Mouse (Mus musculus) monocyte, adult 2 months (primary cell): ENCODE data around the gene Trim44.

ENCODE experiments used
- DNase-seq, 2 experiments: peaks; one replicate each; pipeline ENCODE4 v3.0.0; 2022; ENCODE audit warnings: low spot score in 2 of 2, low read depth in 1 of 2

Trim44 gene

DNA sequence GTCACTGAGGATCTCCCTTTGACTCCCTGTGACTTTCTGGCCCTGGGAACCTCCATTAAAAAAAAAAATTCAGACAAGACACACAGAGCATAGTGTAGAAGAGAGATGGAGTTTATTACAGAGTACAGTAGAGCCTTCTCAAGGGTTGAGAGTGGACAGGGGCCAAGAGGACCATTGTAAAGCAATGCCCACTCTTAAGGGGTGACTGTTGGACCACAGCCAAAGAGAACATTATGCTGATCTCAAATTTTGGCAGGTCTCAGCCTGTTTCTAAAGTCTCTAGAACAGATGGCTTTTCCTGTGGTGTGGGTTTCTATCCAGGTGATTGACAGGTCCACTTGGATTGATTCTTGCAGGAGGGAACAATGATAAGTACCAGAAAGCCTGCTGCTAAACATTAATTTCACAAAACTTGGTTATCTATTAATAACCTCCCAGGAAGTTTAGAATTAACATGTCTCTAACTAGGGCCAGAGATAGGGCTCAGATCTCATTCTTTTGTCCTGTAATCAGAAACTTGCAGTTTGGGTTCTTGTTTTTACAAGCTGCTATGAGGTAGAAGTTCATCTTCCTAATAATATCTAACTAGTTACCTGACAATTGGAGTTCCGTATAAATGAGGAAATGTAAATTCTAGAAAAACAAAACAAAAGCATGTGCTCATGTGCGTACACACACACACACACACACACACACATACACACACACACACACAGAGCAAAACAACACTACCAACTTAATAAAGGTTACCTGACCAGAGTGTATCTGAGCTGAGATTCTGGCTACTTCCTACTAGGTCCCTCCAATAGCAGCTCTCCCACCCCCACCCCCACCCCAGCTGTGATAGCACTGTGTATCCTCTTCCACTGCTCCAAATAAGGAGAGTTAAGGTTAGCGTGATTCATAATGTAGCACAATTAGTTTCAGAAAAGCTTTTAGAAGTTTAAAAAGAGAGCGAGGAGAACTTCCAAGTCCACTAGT is 1.0 kb downstream of the Trim44 start:
- no peak for DNase-seq

DNA sequence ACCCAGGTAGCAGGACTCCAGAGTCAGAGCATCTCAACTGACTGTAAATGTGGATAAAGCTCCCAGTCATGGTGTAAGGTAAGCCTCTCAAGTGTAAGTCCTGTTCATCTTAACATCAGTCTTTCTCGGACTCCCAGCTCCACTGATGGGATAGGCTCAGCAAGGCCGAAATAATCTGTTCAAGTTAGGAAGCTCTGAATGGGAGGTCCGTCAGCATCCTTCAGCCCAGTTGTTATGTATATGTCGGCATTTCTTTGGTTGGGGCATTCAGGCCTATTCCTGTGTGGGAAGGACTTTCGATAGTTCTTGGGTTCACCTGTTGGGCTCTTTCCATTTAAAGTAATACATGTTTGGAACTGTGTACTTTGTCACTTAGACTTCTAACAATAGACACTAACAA is 3.6 kb downstream of the Trim44 start:
- no peak for DNase-seq

DNA sequence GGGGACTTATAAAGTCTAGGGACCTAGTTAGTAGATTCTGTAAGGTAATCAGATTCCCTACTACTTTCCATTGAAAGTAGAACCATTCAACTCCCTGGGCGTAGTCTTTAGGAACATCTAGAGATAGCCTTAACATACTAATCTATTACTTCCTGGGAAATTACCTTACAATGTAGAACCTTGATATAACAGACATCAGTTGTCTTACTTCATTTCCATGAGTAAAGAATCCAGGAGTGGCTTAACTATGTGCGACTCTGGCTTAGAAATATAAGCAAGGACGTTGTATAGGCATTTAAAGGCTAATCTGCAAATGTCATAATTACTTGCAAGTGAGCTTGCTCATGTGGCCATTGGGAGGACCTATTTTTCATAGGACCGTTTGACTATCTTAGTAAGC is 4.3 kb downstream of the Trim44 start:
- no peak for DNase-seq

DNA sequence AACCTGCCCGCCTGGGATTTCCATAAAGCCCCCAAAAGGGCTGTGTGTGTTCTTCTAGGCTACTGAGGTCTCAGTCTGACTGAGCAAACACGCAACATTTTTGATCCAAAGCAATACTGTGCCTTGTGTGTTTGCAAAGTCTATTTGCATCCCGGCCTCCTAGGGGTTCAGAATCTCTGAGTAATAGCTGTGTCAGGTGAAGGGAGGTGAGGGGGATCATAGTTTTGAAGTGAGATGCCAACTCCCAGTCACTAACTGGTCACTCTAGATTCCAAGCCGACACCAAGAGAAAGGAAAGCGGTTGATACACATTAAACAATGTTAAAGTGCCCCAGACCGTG is 6.3 kb downstream of the Trim44 start:
- DNase-seq = no peak

DNA sequence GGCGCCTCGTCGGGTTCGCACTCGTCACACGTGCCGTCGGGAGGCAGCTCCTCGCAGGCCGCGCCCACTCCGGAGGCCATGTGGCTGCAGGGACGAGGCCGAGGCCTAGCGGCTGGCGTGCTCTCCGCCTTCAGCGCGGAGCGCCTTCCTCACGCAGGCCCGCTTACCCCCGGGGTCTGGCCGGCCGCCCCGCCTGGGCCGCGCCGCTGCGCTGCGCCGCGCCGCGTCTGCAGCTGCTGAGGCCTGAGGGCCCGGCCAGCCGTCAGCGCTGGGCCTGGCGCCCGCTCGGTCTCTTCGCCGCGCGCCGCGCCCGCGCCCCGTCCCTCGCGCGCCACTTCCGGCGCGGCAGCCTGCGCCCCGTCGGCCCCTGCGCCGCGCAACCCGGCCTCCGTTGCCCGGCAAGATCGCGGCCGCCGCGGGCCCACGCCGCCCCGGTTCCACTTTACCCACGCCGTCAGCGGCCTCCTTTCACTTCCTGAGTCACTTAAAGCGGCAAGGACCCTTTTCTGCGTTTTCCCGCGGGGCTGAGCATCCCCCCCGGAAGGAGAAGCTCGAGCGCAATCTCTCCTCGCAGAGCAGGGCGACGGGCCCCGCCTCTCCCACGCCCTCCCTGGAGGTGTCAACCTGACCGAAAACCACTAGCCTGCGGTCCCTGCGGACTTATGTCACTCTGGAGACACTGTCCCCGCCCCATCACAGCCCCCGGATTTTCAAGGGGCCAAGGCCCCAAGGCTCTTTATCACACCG is 6.8 kb downstream of the Trim44 start:
- peak; percentile 14 to 55 for DNase-seq

DNA sequence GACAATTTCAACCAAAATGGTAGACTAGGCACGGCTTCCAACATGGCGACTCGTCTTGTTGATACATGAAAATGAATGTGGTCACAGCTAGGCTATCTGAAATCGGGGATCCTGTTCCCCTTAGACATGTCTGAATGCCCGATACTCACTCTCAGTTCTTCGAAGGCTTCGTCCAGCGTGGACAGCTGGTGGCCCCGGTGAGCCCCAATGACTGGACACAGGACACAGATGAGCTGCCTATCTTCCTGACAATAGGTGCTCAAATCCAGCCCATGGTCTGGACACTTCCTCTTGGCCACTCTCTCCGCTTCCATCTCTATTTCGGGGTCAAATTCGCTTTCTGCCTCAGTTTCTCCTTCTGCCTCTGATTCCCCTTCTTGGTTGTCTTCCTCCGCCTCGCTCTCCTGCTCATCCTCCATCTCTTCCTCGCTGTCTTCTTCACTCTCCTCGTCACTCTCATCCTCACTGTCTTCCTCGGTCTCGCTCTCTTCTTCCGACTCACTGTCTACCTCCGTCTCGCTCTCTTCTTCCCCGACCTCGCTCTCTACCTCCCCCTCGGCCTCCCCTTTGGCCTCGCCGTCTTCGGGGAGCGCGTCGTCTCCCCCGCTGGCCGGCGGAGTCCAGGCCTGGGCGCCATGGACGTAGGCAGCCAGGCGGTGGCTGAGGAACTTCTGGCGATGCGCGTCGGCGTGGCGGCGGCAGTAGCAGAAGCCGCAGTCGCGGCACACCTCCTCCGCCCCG is 7.6 kb downstream of the Trim44 start:
- DNase-seq = no peak

DNA sequence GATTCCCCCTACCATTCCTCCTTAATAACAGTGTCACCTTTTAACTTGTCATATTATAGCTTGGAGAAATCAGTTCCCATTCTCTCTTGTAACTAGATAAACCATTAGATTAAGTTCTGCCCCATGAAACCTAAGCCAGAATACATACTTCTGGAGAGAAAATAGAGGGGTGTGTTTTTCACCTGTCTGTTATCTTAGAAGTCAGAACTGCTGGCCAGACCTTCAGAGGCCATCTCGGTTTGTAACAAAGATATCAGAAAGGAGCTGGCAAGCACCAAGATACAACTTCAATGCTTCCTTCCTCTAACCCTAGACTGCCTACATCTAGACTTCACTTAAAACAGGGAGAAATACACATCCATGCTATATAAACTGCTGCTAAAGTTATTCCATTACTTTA is 11.1 kb downstream of the Trim44 start:
- DNase-seq = no peak

DNA sequence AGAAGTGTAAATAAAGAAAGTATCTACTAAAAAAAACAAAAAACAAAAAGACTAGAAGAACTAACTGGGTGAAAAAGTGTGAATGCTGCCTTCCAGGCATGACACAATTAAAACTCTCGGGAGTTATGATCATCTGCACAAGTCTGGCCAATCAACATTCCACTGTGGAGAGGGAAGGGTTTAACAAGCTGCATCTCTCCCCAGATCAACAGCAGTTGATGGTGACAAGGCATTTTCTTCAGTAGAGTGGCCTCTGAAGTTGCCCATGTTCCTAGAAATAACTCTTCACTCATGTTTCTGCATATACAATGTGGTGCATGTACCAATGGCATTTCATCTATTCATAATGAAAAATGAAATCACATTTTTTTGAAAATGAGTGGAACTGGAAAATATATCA is 14.2 kb downstream of the Trim44 start:
- no peak for DNase-seq

DNA sequence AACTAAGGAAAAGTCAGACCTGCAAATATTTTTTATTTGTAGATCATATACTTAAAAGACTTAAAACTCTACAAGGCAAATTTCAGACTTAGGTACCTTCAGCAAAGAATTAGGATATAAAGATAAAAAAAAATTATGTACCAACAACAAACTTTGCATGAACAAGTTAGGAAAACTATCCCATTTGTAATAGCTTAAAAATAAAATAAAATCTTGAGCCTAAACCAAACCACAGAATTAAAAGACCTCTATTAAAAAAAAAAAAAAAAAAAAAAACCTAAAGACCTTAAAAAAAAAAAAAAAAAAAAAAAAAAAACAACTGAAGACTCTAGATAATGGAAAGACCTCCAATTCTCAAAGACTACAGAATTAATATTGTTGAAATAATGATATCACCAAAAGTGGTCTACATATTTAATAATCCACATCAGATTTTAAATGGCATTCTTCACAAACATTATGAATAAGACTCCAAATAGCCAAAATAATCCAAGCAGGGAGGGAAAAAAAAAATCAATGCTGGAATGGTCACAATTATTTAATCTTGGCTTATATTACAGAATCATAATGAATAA is 22.2 kb downstream of the Trim44 start:
- no peak for DNase-seq

DNA sequence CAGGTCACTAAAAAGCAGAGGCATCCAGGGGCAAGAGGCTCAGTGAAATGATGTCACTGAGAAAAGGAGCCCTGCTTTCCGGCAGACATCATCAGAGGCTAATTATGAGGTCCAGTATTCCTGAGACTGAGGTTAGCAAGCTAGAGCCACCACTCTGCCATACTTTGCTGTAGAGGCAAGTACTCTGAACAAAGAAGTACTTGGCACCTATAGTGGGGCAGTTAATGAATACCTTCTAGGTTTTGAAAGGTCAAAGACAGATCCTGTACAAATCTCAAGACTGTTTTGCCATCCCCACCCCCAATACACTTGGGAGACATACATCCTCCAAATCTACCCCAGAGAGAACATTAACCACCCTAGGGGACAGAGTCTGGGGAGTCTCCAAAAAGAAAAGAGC is 23.1 kb downstream of the Trim44 start:
- DNase-seq = no peak

DNA sequence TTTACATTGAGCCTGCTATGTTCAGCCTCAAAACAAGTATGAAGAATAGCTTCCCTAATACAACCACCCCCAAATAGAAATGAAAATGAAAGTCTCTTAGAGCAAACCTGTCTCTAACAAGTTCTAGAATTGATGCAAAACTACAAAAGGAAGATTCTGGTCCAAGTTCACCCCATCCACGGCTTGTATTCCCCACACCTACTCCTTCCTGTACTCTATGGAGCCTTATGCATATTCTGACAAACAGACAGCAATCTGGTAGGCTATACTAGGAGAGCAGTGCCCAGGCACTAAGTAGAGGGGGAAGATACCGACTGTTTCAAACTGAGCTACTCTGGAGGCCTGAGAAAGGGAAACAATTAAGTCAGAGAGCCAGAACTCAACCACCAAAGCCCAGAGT is 23.6 kb downstream of the Trim44 start:
- no peak for DNase-seq

DNA sequence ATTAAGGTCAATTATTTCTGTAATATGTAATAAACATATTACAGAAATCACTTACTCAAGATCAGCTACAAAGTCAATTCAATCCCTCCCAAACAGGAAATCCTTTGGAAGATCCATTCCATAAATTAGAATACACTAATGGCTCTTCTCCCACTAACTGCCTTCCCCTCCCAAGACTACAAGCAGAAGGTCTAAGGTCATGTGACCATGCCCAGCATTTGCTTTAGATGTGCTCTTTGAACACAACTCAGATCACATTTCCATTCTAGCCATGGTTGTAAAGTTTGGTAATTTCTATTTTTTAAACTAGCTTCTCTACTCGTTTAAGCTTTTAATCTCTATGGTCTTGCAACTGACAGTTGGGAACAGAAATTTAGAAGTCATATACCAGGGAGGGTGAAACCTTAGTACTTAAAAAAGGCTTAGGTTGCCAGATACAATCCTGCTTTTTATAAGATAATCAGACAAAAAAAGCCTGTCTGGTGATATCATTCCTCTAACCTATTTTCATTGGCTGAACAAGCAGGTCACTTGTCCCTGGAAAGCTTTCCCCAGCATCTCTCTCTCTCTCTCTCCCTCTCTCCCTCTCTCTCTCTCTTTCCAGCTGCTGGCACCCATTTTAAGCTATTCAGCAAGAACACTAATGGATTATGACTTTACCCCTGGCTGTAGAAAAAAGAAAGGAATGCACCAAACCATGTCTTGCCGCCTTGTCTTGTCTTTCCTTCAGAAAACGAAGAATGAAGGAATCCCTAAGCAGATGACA is 24.4 kb downstream of the Trim44 start:
- no peak for DNase-seq

DNA sequence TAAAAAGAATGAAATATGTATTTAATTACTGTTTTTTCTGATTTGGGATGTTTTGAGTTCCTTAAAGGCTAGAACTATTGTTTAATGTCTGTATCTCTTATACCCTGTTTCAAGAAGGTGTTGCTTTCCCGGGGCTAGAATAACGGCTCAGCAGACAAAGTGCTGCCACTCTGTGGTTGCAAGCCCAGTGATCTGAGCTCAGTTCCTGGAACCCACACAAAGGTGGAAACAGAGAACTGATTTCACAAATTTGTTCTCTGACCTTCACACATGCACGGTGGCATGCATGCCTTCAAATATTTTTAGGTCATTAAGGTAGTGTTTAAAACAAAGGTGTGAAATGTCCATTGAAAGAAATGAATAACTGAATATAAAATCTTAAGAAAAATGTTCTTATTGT is 25.1 kb downstream of the Trim44 start:
- DNase-seq = no peak

DNA sequence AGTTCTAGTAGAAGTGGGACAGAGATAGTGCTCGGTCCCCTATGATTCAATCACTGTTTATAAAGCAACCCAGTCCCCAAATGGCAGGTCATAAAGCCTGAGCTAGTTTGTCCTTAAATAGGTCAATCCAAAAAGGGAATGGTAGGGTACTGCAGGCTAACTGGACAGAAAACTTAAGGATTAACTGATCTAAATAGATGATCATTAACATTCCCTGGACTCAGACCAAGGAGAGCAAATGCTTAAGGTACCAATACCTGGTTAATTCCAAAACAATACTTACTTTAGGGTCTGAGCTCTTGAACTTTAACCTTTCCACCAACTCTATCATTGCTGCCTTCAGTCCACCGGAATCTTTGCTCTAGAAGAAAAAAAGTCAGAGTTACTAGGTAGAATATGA is 27.0 kb downstream of the Trim44 start:
- DNase-seq = no peak

DNA sequence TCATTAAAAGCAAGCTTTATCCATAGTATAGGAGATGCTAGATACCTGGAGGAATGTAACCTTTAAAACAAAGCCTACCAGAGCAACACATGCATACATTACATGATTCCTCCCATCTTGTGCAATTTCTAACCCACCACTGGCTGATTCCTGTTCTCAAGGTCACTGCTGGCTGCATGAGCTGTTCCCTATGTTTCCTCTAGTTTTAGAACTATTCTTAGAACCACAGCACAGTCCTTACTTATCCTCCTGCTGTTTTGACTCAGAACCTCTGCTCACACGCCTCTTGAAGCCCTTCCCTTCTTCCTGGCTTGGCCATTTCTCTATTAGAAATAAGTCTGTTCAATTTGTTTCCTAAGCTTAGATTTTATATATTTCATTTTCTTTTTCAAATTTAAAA is 28.7 kb downstream of the Trim44 start:
- no peak for DNase-seq

DNA sequence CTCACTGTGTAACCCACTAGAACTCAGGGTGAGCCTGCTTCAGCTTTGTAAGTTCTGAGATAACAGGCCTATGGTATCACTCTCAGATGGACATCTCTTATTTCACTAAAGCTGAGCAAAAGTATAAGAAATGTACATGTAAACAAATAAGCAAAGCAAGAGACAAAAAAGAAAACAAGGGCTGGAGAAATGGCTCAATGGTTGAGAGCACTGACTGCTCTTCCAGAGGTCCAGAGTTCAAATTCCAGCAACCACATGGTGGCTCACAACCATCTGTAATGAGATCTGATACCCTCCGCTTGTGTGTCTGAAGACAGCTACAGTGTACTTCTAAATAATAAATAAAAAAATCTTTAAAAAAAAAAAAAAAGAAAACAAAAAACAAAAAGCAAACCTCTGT is 29.2 kb downstream of the Trim44 start:
- no peak for DNase-seq

DNA sequence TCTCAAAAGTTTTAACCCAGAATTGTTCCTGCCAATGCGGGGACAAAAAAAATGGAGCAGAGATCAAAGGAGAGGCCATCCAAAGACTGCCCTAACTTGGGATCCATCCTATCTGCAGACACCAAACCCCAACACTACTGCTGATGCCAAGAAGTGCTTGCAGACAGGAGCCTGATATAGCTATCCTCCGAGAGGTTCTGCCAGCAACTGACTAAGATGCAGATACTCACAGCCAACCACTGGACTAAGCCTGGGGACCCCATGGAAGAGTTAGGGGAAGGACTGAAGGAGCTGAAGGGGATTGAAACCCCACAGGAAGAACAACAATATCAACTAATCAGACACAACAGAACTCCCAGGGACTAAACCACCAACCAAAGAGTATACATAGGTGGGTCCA is 30.3 kb downstream of the Trim44 start:
- no peak for DNase-seq

DNA sequence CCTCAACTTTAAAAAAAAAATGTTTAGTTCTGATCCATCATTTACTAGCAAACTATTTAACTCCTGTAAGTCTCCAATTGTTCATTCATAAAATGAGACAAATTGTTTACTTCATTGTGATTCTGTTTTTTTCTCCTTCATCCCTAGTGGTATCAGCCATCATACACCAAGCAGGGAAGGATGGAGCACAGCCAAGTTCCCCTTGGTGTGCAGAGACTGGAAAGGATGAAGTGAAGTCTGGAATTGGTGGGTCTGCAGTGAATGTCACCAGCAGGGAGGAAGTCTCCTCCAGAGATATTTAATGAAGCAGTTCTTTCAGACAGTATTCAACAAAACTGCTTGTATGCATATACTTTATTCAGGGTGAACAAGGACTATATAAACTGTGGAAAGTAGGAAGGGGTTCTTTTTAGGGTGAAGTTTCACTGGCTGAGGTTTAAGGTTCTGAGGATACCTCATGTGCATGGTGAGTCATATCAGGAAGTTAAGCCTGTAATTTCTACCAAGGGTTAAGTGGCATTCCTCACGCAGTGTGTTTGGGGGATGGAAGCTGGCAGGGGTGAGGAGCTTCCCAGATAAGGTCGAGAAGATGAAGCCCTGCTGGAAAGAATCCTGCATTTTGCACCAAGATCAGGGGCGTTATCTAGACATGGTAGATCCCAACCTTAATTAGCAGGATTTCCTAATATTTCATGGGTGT is 34.1 kb downstream of the Trim44 start:
- no peak for DNase-seq

DNA sequence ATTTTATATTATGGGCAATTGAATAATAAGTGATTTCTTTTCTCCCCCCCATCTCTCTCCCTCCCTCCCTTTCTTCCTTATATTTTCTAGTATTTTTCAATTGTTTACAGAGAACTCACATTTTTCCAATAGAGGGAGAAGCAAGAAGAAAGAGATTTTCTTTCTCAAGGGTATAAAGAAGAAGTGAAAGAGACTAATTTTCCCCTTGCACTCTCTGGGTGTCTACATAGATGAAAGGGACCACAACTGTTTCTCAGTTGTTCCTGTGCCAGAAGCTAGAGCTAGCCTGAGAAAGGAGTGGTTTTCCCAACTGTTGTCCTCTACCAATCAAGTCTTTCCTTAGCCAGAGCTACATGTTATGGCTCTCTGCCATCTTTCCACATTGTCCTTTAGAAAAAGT is 34.9 kb downstream of the Trim44 start:
- DNase-seq = no peak

DNA sequence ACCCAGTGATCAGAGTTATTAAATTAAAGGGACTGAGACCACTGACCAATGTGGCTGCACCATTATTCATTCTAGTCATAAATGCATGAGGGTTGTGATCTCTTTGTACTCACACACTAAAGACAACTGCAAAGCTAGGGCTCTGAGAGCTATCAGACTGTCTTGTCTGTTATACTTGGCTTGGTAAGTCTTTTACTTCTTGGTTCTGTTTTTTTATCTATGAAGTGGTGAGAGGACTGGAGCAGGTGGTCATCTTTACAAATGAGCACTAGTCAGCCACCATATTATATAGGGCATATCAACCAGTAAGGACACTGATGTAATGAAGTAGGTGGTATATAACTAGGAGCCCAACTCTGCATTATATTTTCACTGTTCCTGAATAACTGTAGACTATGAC is 36.3 kb downstream of the Trim44 start:
- DNase-seq = no peak
